Mouse (Mus musculus) urinary bladder, postnatal 4 days (tissue): ENCODE results near the gene Auts2.

Experiments
- DNase-seq, 2 experiments: peaks; one replicate each; pipeline ENCODE4 v3.0.0; 2021 to 2022; ENCODE audit warnings: low spot score in 2 of 2

The Auts2 gene

DNA sequence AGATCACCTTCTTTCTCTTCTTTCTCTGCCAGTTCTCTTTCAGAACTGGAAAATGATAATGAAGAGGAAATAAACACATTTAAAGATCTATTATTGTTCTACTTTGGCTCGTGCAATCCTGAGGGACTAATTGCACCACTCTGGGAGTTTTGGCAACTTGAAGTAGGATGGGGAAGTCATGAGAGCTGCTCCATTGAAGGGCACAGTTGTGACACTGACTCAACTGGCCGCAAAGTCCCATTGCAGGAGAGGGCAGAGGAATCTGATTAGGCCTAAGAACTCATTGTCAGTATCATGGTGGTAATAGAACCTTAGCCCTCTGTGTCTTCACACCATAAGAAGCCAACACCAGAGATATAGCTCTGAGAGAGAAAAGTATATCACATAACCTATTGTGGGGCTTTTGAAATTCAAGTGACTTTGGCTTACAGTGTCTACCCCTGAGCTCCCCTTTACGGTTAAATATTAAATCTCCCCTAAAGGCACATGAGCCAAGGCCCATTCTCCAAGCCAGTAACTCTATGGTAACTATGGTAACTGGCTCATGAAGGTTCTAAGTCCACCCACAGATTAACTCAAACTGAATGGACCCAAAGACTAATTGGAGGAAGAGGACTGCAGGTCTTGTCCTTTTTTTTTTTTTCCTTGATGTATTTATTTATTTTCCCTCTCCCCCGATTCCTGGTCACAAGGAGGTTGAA lies 358.6 kb downstream of the Auts2 start:
- DNase-seq = no peak

DNA sequence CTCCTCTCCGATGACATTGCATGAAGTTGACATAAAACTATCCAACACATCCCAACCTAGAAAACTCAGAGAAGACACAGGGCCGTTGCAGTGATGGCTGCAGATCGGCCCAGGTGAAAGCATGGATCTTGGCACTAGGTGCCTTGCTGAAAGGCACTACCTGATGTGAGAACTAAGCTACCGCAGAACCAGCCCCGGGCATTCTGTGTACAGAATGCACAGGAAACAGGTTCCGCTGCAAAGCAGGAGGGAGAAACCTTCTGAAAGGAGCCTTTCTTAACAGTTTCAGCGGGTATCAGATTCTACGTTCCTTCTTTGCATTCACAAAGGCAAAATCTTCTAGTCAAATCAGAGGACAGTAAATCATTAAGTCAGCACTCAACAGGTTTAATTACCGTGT lies 361.1 kb downstream of the Auts2 start:
- DNase-seq = no peak

DNA sequence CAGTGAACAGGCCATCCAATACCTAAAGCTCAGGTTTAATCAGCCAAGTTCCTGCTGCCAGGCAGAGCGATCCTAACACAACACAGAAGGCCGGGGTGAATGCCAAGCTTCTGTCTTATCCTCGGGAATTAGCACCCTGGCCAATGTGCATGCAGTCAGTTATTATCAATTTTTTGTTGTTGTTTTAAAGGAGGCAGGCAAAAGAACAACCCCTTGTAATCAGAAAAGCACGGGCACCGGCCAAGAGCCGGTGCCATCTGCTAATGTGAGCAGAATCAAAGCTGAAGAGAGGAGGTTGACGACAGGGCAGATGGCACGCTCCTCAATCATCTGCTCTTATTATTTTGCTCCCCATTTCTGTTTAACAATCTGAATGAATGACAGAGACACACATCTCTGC lies 373.1 kb downstream of the Auts2 start:
- no peak for DNase-seq

GRCm38 (mm10) chr5:132168805-132169204 lies 374.3 kb downstream of the Auts2 start:
- DNase-seq = no peak

DNA sequence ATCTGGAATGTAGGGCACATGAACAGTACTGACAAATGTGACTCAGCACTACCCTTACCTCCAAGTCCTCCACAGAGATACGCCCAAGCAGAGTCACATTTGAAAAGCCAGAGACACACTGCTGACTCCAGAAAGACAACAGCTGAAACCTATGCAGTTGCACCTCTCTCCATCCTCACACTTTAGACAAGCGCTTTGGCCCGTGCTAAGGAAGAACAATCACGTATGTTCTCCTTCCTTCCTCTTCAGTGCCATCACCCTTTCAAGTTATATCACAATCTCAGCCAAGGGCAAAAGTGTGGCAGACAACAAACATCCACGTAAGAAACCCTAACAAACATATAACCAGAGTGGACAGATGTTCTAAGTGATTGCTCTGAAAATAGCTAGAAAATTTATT lies 374.9 kb downstream of the Auts2 start:
- no peak for DNase-seq

GRCm38 (mm10) chr5:132166559-132166958 lies 376.6 kb downstream of the Auts2 start:
- DNase-seq = no peak

GRCm38 (mm10) chr5:132163960-132164359 lies 379.2 kb downstream of the Auts2 start:
- no peak for DNase-seq

- no peak for DNase-seq
Measured at GRCm38 (mm10) chr5:132162206-132162533, 381.0 kb downstream of the Auts2 start.

DNA sequence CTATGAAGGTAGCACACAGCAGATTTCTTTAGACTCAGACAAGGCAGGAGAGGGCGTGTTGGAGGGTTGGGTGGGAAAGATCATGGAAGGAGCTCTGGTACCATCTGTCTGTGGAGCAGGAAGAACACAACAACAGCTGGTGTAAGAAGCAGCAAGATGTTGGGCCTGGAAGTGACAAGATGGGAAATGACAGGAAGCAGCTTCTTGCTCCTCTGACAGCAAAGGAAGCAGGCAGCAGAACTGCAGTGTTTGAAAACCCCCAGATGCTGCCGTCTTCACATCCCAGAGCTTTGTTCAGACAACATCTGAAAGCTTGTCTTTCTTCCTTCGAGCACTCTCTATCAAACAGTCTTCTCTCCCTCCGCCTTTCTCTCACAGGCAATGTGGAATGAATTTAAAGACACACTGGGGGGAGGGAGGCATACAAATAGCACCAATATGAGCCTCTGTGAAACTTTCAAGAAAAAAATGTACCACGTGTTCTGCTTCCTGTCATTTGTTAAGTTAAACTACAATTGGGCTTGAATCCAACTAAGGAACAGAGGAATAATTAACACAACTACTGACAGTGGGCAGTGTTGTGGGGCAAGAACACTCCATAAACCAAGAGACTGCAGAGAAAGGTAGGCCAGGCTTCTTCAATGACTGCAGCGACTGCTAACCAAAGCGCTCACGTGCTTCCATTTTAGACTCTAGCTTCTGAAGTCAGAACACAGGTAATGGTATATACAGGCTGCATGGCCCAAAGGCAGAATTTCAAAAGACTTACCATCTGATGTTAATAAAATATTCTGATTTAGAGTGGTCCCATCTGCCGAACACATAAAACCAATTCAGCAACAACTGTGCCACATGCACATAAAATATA lies 381.6 kb downstream of the Auts2 start:
- no peak for DNase-seq

DNA sequence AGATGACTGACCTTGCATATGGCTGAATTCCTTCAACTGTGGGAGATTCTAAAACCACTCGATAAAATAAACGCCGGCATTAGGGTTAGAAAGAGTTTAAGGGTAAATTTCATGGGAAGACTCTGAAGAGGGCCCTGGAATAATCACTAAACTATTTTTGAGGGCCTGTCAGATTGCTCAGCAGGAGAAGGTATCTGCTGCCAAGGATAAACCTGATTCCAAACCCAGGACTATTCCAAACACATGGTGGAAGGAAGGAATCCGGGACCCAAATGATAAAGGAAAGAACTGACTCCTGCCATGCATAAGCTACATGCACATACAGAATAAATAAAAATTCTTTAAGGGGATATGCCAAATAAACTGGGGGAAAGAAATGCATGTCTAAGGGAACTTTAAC lies 399.0 kb downstream of the Auts2 start:
- no peak for DNase-seq

DNA sequence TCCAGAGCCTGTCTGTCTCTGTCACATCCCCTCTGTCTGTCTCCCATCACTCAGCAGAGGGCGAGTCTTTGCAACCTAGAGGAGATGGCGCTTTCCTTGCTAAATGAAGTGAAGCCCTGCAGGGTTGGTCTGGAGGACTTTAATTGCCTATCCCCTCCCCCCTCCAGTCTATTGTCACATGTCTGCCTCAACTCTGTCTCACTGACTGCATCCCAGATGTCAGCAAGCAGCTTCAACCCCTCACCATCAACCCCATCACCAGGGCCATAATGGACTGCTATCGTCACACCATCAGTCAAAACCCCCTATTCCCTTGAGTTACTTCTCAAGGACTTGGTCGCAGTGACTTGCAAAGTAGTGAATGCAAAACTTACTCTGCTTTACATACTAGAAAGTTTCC lies 402.3 kb downstream of the Auts2 start:
- no peak for DNase-seq

- no peak for DNase-seq
Measured at GRCm38 (mm10) chr5:132135941-132136663, 407.0 kb downstream of the Auts2 start.

GRCm38 (mm10) chr5:132131948-132132347 lies 411.2 kb downstream of the Auts2 start:
- no peak for DNase-seq

- no peak for DNase-seq
Measured at GRCm38 (mm10) chr5:132130577-132130976, 412.6 kb downstream of the Auts2 start.

DNA sequence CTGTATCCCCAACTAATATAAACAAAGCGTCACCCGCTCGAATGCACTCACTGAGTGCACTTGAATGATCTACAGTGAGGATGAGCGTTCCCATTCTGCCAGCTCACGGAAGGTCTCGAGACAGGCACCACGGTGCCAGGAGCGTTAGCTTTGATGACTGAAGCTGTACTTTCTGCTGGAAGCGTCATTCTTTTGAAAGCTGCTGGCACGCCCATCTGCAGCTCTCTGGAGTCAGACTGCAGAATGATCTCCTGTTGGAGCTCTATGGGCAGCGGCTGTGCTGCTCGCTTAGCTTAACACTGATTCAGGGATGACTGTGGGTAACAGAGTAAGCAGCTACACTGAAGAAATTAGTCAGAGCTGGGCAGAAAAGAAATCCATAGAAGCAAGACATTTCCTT lies 416.5 kb downstream of the Auts2 start:
- no peak for DNase-seq

GRCm38 (mm10) chr5:132115631-132116030 lies 427.5 kb downstream of the Auts2 start:
- DNase-seq = no peak

- DNase-seq = no peak
Measured at GRCm38 (mm10) chr5:132114561-132115301, 428.4 kb downstream of the Auts2 start.

- peak in 1 of 2 experiments; percentile 18 for DNase-seq
Measured at GRCm38 (mm10) chr5:132113480-132113879, 429.7 kb downstream of the Auts2 start.

- no peak for DNase-seq
Measured at GRCm38 (mm10) chr5:132112666-132113065, 430.5 kb downstream of the Auts2 start.

- DNase-seq = no peak
Measured at GRCm38 (mm10) chr5:132102426-132102825, 440.7 kb downstream of the Auts2 start.

DNA sequence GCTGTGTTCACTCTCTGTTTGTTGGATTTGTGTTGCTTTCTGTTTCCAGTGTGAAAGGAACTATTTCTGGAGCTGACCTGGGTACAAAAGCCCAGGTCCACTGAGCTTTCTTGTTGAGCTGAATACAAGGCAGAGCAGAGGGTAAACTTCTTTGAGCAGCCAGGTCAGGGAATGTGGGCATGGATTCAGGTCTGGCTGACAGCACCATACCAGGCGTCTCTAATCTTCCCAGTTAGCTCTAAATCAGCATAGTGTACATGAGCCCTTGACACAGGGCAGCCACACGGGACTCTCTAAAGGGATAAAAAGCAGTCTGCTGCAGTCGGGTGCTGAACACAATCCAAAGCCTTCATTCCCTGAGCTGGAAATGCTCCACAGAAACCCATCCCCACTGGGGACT lies 444.7 kb downstream of the Auts2 start:
- no peak for DNase-seq

GRCm38 (mm10) chr5:132092721-132093120 lies 450.4 kb downstream of the Auts2 start:
- no peak for DNase-seq
